Mouse (Mus musculus) telencephalon, adult 2 months (tissue): ENCODE measurements at regions not wholly inside any gene's neighbourhood (a gene's known extent, or its start where the extent isn't known, plus 50 kb on each side); places are given as distances from the start of the nearest gene placed in this dataset.

ENCODE experiments used
- DNase-seq: peaks from one replicate; pipeline ENCODE4 v3.0.0-alpha.2; 2011; ENCODE audit warnings: low read depth, low spot score

DNA sequence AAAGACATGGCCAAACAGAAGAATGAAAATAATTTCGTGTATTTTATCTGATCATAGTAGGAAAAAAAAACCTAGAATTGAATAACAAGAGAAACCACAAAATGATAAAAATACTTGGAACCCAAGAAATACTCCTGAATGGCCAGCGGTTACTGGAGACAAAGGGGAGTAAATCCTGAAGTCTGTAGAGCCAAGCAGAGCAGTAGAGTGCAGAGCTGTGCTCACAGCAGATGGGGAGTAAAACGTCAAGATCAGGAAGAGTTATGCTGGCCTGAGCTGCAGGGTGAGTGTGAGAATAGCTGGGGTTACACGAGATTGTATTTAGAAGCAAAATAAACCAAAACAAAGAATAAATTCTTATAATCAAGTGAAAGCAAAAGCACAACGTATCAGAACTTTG lies 334.0 kb downstream of the Cxcl12 start:
- no peak for DNase-seq

DNA sequence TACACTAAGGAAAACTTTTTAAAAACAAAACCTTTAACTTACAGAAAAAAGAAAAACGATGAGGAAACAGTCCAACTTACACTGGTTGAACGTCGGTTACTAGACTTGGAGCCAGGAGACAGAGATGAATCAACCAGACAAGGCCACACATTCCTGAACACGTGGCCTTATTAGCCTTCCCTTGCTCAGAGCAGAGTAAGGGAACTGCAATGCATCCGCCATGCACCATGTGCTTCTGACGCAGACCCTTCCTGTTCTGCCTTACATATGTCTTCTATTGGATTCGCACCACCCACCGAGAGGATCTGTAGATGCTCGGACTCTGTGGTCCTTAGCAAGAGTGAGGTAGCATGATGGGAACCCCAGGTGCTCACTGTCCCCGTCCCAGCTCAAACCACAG lies 336.2 kb upstream of the Zfp637 start:
- no peak for DNase-seq

DNA sequence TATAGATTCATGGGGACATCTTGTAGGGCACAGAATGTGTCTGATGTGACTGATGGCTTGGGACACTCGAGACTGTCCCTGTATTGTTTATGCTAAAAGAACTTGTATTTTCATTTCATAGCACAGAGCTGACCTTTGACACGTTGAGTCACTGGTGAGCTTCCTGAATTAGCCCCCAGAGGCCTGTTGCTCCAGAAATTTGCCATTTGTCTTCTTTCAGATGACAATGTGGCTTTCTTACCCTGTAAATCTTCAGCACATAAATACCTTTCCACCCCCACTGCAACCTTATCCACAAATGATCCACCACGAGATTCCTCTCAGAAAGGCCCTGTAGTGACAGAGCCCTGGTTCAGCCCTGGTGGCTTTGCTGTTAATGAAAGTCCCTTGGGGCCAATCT lies 335.5 kb upstream of the Zfp637 start:
- no peak for DNase-seq

DNA sequence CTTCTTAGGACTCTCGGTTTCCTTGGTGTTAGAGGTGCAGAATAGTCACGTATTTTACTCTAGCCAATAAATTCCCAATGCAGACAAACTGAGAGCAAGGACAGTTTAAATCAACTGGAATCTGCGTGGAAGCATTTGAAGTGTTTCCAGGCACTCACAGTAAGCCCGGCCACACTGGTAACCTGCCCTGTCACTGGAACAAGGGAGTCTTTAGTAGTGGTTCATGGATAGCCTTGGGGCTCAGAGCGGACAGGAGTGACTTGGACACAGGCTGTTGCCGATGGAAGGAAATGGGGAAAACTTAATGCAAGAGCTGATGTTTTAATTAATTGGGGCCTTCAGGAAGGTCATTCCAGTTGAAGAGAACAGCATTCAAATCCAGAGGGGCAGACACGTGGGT lies 334.4 kb upstream of the Zfp637 start:
- no peak for DNase-seq

DNA sequence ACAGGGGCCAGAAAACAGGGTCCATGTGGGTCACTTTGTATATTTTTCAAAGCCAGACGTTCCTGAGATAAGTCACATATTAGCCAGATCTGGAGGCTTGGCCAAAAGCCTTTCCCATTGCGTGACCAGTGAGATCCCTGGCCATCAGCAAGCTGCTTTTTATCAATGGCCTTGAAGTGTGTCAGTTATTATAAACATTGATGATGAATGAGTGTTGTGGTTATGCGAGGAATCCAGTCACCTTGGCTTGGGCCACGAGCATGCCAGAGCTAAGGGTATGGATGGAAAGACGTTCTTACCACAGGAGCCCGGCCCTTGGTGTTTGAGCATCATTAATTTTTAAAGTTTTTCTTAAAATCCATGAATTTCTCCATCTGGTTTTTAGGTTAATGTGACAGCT lies 332.1 kb upstream of the Zfp637 start:
- DNase-seq = no peak

DNA sequence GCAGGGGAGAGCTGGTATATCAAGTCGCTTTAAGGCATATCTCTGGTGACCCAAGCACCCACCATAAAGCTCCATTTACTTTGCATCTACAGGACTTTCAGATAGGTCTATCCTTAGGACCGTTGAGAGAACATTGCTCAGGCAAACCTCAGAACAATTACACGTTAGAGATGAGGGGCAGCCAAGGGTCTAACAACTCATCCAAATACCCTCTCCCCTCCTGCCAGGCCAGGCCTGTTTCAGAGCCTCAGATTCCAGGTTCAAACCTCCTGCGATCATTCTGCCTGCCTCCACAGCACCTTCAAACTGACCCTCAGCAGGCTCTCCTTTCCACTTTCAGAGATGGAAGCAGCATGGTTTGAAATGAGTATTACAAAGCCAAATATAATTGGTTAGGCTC lies 331.0 kb upstream of the Zfp637 start:
- no peak for DNase-seq

DNA sequence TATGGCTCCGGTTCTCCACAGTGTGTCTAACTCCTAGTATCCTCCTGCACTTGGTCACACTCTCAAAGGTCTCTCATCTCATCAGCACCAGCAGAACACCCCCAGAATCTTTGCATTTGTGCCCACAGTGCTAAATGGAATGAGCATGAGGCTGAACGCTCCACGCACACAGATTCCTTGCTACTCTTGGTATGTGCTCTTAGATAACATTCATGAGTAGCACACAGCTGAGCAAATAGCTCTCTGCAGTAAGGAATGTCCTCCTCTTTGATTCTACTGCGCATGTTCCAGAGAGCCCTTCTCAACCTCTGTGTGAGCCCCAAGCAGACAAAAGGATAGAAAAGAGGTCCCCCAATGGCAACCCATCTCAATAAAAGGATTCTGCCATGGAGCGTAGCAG lies 326.1 kb upstream of the Zfp637 start:
- DNase-seq = no peak

DNA sequence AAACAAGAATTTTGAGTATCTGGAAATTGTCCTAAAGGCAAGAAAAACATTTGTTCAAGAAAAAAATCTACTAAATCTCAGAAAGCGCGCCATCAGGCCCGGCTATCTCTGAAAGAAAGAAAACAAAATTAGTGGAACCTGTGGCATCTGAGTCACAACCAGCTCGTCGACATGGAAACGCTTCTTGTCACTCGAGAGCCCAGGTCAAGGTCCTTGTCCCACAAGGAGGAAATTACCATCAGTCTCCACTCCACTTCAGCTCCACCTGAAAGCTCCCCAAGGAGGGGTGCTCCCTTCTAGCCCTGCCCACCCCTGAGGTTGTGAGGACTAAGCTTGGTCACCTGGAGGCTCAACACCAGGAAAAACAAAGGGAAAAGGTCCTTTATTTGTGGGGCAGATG lies 324.1 kb upstream of the Zfp637 start:
- DNase-seq = no peak

DNA sequence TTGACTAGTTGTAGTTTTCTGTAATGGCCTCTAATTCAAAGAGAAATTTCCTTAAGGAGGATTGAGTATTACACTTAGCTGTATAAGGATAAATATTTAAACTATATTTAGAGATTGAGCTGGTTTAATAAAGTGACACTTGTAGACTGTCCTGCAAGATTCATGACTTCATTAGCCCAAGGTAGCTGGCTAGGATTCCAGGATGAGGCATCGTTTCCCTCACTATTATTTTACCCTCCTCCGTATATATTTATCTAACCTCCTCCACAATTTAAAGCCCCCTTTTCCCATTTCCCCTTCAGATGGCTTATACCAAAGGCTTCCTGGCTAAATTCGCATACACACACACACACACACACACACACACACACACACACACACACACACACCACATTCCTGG lies 322.0 kb upstream of the Zfp637 start:
- DNase-seq = no peak

DNA sequence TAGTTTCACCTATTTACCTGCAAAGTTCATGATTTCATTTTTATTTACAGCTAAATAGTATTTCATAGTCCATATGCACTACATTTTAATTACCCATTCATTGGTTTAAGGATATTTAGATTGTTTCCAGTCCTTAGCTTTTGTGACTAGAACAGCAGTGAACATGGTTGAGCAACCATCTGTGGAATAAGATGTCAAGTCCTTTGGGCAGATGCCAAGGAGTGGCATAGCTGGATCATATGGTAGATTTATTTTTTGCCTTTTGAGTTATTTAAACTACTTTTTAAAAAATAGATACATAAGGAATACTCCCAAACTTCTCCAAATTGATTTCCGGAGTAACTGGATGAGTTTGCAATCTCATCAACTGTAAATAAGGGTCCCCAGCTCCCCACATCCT lies 321.5 kb upstream of the Zfp637 start:
- no peak for DNase-seq

DNA sequence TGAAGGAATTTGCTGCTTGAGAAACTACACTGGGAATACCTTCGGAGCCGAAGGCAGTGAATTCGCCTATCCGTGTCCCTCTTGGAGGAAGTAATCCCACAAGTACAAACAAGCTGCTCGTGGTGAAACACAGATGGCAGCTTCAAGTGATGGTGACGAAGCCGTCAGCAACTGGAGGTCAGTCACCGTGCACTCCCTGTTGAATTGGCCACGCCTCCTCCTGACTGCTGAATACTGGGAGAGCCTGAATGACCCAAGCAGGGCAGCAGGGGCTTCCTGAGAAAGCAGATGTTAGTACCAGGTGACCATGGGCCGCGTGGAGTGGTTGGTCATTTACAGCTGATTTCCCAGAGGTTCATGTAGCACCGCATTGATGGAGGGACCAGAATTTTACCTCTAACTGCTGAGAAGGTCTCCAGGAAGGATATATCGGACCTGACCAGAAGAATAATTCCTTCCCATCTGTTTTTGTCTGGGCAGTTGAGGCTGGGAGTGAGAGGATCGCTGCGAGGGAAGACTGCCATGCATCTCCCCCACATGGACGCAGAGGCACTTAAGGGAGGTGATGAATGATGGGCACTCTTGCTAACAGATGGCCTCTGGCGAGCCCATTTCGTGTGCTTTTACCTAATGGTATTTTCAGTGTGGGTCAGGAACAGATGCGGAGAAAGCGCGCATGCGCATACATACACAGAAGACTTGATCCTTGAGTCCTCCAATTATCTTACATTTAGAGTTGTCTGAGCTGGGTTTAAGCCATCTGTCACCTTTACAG lies 314.6 kb upstream of the Zfp637 start:
- DNase-seq = no peak

DNA sequence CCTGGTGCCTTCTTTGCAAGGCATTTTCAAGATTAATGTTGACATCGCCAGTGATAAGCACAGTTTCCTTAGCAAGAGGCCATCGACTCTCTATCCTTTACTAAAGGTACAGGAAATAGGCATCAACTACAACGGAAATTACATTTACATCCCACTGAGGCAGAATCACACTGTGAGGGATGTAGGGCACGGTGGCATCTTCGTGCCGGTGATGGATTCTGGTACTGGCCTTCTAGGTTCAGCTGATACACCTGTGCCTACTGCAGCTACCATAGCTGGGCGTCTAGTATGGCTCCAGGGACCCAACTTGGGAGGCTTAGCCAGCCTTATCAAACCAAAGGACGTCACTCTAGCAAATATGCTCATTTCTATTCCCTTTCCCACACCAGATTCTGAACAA lies 313.5 kb upstream of the Zfp637 start:
- DNase-seq = no peak

DNA sequence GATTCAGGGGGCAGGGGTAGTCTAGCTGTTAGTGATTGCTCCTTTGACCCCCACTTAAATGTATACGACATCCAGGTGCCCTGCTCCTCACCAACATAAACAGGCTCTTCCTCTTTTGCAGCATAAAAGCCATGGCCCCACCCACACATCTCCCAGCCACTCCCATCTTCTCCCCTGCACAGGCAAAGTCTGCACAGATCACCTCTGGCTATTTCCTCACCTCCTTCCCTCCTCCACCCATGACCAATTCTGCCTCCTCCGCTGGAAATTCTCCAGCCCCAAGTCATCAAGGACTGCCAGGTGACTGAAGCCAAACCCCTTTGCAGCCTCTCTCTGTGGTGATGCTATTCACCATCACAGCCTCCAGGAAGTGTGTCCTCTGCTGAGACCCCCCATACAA lies 306.8 kb upstream of the Zfp637 start:
- DNase-seq = no peak

DNA sequence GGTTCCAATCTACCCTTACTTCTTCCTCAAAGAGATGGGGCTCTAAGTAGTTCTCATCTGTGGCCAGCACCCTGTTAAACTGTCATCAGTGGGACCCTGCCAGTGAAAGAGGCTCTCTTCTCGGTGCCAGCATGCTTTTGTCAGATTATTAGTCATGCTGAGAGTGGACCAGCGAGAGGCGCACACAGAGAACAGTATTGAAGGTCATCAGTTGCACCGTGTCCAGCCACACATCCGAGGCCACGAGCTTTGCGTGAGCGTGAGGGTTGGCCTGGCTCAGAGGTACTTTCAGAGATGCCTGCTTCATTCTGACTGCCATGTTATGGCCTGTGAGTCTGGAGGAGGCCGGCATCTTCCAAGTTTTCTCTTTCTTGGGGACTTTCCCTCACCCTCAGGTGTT lies 306.0 kb upstream of the Zfp637 start:
- DNase-seq = no peak

DNA sequence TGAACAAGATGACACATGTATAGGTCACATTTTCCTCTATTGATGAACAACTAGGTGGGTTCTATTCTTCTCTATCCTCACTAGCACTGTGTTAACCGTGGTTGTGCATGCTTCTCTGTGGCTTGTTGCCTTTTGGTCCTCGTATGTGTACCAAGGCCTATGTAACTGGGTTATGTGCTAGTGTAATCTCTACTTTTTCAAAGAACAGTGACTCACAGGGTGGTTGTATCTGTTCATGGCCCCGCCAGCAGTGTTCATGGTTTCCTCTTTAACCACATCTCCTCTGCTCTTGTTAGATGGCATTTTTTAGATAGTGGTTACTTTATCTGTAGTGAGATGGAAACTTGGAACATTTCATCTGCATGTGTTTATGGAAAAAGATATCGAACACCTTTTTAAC lies 304.9 kb upstream of the Zfp637 start:
- DNase-seq = no peak

DNA sequence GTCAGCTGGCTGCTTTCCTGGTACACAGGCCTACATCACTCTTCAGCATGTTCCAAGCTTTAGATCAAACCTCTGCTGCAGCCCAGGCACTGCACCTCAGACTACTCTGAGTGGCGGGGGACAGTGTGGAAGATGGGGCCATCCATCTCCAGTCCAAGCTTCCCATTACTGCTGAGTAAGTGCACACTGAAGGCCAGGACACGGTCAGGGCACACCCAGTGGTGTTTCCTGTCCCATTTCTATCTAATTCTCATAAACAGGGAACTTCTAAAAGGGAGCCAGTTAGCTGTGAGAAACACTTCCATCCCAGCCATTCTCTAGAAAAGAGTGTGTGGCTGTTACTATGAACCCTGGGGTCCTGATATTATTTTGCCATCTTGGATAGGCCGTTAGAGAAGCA lies 298.5 kb upstream of the Zfp637 start:
- no peak for DNase-seq

DNA sequence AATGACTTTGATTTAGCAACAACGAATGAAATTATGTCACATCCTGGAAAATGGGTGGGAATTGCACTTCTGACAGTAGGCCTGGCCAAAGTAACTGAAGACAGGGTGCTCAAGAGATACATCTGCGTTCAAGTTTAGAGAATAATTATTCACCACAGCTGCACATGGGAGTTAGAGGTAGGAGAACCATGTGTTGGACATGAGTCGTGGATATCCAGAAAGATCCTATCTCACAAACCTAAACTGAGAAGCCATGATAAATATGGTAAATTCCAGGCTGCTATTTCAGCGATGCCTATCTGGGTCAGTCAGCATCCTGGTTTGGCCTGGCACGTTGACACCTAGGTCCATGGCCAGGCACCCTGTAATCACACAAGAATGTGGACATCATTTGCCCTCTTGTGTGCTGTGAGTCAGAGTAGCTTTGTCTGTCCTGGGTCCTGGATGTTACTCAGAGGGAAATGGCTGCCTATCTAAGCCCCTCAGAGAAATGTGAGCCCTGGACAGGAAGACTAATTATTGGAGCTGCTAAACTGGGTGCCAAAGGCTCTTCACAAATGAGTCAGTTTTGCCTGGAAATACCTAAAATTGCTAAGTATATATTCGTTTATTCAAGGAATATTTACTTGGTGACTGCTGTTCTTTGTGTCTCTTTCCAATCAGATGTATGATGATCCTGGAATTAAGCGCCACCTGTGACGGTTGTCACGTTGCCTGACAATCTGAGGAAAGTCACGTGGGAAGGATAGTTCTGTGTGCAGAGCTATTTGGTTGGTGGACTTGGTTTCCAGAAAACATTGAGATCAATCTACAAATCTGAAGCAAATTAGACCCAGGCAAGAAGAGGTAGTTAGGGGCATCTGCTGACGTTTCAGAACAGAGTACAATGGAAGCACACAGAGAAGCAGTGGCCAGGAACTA lies 296.4 kb upstream of the Zfp637 start:
- no peak for DNase-seq

DNA sequence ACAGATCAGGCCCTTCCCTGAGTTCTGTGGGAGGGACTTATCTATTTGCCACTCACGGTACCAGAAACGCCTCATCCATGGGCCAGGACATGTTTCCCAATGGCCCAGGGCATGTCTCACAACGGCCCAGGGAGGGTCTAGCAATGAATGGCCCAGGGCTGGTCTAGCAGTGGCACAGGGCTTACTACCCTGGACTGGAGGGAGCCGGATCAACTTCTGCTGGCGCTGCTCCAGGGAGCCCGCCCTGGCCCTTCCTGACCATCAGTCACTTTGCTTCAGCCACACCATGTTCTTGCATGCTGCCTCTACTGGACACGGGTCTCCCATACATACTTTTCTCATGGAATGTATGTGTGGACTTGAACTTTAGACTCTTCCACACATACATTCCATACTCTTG lies 290.1 kb upstream of the Zfp637 start:
- no peak for DNase-seq

DNA sequence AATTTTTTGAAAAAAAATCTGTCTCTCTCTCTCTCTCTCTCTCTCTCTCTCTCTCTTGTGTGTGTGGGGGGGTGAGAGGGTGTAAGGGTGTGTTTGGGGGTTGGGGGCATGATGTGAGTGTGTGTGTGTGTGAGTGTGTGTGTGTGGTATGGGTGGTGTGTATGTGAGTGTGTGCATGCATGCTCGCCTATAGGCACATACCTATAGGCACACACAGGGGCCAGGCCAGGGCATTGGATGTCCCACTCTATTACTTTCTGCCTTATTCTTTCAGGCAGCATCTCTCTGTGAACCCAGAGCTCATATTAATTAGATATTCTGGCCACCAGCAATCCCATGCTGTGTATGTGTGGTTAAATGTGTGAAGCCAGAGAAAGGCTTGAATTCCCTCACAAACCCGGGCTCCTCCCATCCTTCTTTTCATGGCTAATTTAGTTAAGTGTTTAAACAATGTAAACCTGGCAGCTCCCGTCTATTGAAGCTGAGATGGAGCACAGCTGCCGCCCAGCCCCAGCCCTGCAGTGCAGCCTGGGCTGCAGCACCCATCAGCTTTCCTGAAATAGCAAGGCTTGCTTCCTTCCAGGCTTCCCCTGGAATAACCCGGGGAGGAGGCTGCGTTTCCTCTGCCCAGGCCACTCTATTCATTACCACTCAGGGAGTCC lies 288.8 kb upstream of the Zfp637 start:
- peak; percentile 53 for DNase-seq

DNA sequence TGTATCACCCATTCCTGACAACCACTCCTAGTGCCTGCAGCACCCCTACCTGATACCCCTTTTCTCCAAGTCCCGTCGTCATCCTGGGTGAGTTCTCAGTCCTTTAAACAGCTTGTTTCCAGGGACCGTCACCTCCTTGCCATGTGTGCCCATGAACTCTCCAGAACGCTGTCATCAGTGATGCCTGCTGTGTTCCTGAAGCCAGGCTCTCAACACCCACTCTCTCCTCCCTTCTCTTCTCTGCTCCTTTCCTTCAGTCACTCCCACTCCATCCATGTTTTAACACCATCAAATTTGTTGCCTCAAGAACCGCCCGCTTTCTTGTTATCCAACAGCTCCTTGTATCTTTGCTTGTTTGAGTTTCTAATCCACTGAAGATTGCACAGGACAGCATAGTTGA lies 277.8 kb upstream of the Zfp637 start:
- DNase-seq = peak; percentile 69

DNA sequence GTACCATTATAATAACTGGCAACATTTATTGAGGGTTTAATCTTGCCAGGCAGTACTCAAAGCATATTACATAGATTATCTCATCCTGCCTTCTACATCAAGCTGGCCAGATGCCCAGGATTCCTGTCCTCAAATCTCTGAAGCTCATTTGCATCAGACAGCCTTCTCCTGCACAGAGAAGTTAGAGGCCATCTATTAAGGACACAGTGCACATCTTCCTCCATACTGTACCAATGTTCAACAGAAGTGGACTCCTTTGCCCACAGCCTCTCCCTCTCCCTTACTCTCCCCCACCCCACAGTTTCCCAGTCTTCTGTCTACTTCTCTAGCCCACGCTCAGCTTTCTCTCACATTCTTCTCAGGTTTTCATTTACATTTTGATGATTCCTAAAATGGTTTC lies 277.3 kb upstream of the Zfp637 start:
- DNase-seq = peak; percentile 52

DNA sequence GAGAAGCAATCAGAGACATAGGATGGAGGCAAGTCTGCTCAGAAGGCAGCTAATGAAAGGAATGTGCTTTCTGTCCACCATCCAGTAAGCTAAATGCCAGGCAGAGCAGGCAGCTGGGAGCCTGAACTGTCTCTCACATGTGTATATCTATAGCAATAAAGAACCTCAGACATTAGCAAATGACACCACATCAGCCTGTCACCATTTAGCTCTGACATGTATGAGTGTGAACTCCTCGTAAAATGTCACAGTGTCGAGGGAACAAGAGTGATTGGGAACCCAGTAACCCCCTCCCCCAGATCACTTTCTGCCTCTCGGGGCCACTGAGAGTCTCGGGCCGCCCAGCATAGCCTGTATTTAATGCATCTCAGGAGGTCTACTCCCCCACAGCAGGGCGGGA lies 274.2 kb upstream of the Zfp637 start:
- DNase-seq = no peak

DNA sequence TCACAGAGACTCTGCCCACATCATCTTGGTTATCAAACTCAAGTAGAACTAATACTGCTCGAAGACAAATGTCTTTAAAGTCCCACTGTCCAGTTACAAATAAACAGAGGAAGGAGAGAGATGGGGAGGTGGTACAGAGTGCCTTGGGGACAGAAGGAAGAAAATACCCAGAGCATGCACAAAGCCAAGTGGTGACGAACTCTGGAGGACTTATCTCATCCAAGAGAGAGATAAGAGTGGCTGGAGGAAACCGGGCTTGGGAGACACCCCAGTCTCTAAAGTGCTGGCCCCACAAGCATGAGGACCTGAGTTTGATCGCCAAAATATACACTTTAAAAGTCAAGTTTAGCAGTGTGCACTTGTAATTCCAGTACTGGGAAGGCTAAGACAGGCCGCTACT lies 273.3 kb upstream of the Zfp637 start:
- no peak for DNase-seq
